Mouse (Mus musculus) liver, embryonic 14.5 days (tissue): Measurements from ENCODE around the gene Hrh3. TPM values are rescaled to one million over a fixed set of nuclear protein-coding genes. Genes with fewer than 3 reads are reported as not detected.

Source experiments
- ATAC-seq: fragments of 200-750 bp; cut with Nextera tagmentation; 2 replicates; pipeline ENCODE4 v1.8.0; 2017; ENCODE audit warnings: moderate number of reproducible peaks, mild to moderate bottlenecking, moderate library complexity; ENCODE audit not compliant: insufficient read depth
- DNase-seq, 3 experiments: peaks; one replicate each; pipeline ENCODE4 v3.0.0-alpha.2; 2012 to 2013; ENCODE audit warnings: low read depth in 3 of 3, low spot score in 3 of 3
- H3K27ac ChIP-seq: fragments of 300-500 bp; sonication (generic); 2 replicates; pipeline ENCODE4 v1.5.1; 2014; ENCODE audit warnings: moderate library complexity, mild to moderate bottlenecking, control low read depth, inconsistent platforms
- H3K27me3 ChIP-seq: fragments of 300-500 bp; sonication (generic); 2 replicates; pipeline ENCODE4 v1.6.1; 2014; ENCODE audit warnings: mild to moderate bottlenecking, low read length, moderate library complexity; ENCODE audit not compliant: control insufficient read depth, insufficient read depth
- H3K36me3 ChIP-seq: fragments of 300-500 bp; sonication (generic); replicated peaks from 2 replicates; pipeline ENCODE4 v1.6.1; 2014; ENCODE audit warnings: low read depth; ENCODE audit not compliant: control insufficient read depth, insufficient read depth
- H3K4me1 ChIP-seq, 2 experiments: fragments of 200-500 bp in 1 of 2; fragments of 300-500 bp in 1 of 2; sonication (generic) in 1 of 2; replicated peaks; 2 replicates each; pipeline ENCODE4 v1.6.1; 2012 to 2014; ENCODE audit warnings: antibody characterized with exemption in 1 of 2, inconsistent platforms in 1 of 2, low read length in 1 of 2; ENCODE audit not compliant: control insufficient read depth in 2 of 2, insufficient read depth in 2 of 2
- H3K4me2 ChIP-seq: fragments of 300-500 bp; sonication (generic); 2 replicates; pipeline ENCODE4 v1.6.1; 2014; ENCODE audit warnings: low read depth, mild to moderate bottlenecking, control low read depth, moderate library complexity
- H3K4me3 ChIP-seq, 2 experiments: fragments of 200-500 bp in 1 of 2; fragments of 300-500 bp in 1 of 2; sonication (generic) in 1 of 2; 2 replicates each; pipeline ENCODE4 v1.5.1; 2012 to 2014; ENCODE audit warnings: low read depth in 2 of 2, low read length in 2 of 2, mild to moderate bottlenecking in 2 of 2, control low read depth in 1 of 2, inconsistent platforms in 1 of 2, moderate library complexity in 1 of 2; ENCODE audit not compliant: insufficient read depth in 1 of 2
- H3K9ac ChIP-seq: fragments of 300-500 bp; sonication (generic); replicated peaks from 2 replicates; pipeline ENCODE4 v1.6.1; 2014; ENCODE audit warnings: mild to moderate bottlenecking, control low read depth, moderate library complexity
- H3K9me3 ChIP-seq: fragments of 300-500 bp; sonication (generic); 2 replicates; pipeline ENCODE4 v1.6.1; 2016; ENCODE audit warnings: low read length, mixed read lengths; ENCODE audit not compliant: control insufficient read depth
- CTCF ChIP-seq: IDR thresholded peaks from 2 replicates; pipeline ENCODE4 v1.5.1; 2016; ENCODE audit warnings: antibody characterized with exemption, low read depth, control low read depth
- EP300 ChIP-seq: IDR thresholded peaks from 2 replicates; pipeline ENCODE4 v1.6.1; 2016; ENCODE audit warnings: antibody characterized with exemption, low read depth
- WGBS: fragments of 180-500 bp; shearing (Covaris S2); extraction: QIAGEN DNeasy Blood & Tissue Kit; methylation state at CpG from one replicate; pipeline ENCODE4 v1.1.7; 2014; ENCODE audit not compliant: insufficient replicate concordance; 5-methylcytosine and 5-hydroxymethylcytosine counted together
- polyA plus RNA-seq, 2 experiments: library from polyadenylated mRNA; depleted of rRNA in 1 of 2; stranded (reverse) in 1 of 2; unstranded in 1 of 2; fragments of >200 nt; fragmentation: Nextera tagmentation in 1 of 2; extraction: Ambion mirVana in 1 of 2; gene quantifications; 2 replicates each; pipeline versions ENCODE4 v1.2.1 to v1.2.3; 2012 to 2014

Gene Hrh3
- polyA plus RNA-seq, 2 experiments = not detected

DNA sequence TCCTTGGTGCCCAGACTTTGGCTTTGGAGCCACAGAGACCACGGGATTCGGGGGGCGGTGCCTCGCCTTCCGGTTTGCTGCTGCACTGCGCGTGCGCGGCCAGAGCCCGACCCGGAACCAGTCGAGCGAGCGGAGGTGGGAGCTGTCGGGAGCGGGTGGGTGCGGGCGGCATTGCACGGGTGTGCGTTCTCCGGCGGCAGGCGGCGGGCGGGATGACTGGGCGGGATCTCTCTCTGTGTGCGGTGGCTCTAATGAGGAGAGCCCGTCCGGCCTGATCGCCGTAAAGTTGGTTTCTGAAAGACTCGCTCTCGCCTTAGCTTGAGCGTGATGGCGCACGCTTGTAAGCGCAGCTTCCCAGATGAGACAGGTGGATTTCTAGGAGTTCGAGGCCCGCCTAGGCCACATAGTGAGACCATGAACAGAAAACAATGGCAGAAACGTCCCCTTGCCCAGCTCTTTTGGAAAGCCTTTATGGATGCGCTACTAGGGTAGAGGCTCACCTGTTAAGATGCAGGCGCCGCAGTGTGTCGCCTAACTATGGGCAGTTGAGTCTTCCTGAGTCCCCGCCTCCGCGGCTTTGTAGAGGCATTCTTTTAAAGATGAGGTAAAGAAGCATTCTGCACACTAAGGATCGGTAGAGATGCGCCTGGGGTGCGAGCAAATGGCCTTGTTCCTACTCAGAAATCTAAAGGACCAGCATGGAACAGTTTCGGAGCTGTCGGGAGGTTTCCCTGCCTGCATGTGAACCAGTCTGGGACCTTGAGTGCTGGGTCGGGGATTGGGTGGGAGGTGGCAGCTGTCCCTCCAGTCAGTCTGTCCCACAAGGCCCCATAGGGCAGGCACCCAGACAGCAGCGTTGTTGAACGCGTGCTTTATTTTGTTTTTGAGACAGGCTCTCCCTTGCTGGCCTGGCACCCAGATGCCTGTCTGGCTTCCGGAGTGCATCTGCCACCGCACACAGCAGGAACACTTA is 33.5 kb downstream of the Hrh3 start, which contains the start of gene Mtg2:
Gene Mtg2, plus strand, starts transcription at position 108 of the 973 bp plus-strand sequence.
- Histone ChIP-seq H3K27ac (peak within 1 kb of the TSS; percentile 50), H3K9me3 (no peaks in the 10 kb centered on the region), H3K27me3 (no peaks in the 10 kb centered on the region), H3K4me2 (peak within 1 kb of the TSS; percentile 76), H3K36me3 (no peaks in the 10 kb centered on the region), H3K4me3 (peak within 1 kb of the TSS; percentile 78 to 90), H3K4me1 (peaks cover 3 to 4% of the 10 kb centered on the region in 2 experiments), H3K9ac (peak within 1 kb of the TSS; percentile 82)
- DNase-seq (peak; percentile 76 to 82 (median 77)), ATAC-seq (peak; percentile 94)
- TF ChIP-seq EP300 (no peak), CTCF (peak; percentile 10; the same call in 1 of the 2 replicates)
- 6% methylated on average over 58 of the region's 58 CpGs for WGBS

DNA sequence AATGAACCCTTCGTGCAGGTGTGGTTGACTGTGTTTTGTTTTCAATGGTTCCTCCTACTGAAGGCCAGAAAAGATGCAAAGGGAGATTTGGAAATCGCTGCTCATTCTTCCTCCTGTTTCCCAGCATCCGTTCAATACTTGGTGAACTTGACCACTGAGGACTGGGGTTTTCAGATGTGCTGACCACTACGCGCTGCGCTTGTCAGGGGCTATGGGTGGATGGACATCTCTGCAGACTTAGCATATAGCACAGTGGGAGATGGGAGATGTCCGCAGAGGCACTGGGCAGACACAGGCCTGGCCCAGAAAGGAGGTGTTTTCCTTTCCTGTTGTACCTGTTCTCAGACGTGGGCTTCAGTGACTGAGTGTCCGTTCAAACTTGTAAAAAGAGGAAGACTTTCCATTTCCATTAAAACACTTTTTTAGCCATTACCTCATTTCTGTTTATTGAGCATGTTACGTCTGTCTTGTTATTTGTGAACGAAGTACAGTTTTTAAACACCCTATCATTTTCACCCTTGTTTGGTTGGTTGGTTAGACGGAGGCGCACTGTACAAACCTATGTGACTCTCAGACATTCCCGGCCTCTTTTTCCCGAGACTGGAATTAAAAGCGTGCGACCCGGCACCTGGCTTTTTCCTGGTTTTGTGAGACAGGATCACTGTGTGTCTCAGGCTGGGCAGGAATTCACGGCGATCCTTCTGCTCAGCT is 34.4 kb downstream of the Hrh3 start:
- WGBS = 28% methylated on average over 20 of the region's 20 CpGs
- TF ChIP-seq CTCF = no peak
- no peak for TF ChIP-seq EP300

DNA sequence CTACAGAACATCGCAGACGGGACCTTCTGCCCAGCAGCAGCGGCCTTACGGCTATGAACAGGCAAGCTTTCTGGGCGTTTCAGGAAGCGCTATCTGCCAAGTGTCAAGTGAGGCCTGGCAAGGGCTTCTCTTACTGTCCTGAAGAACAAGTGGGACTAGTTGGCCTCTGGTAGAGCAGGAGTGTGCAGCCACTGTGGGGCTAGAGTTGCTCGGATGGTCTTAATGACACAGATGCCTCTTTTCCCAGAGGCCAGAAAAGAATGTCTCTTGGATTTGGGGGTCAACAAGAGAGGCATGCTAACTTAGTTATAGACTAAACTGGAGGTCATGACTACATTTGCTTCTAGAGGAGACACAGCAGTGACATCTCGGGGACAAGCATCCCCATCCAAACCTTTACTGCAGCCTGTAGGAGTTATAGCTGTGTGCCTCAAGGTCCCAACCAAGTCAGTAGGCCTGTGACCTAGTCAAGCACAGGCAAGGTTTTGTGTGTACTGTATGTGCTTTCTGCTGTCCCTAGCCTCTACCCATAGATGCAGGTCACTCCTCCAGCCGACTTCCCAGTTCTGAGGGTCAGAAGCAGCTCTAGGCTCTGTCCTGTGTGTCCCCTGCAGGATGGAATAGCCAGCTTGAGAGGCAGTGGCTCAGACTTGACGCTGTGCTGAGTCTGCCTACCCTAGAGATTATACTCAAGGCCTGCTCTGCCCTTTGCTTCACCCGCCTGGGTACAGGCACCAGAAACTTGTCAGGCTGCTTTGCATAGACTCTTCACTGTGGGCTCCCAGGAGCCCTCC is 40.8 kb downstream of the Hrh3 start:
- WGBS = 76% methylated on average over 11 of the region's 11 CpGs
- no peak overlapping the region for H3K4me2 ChIP-seq

More for the DNA sequence above, 34.4 kb downstream of the Hrh3 start:
- Histone ChIP-seq H3K4me3 (peak overlapping the region; percentile 78 to 90), H3K36me3 (no peaks in the 10 kb centered on the region), H3K9ac (peak overlapping the region; percentile 82), H3K4me2 (peak overlapping the region; percentile 76), H3K4me1 (peaks cover 3 to 4% of the 10 kb centered on the region in 2 experiments), H3K27ac (no peak overlapping the region), H3K9me3 (no peaks in the 10 kb centered on the region), H3K27me3 (no peaks in the 10 kb centered on the region)
- DNase-seq = no peak
- peak; percentile 61 for ATAC-seq

GRCm38 (mm10) chr2:180053001-180053400 is 51.3 kb downstream of the Hrh3 start:
- WGBS = 85% methylated on average over 9 of the region's 9 CpGs
- no peak for ATAC-seq

More for the DNA sequence above, 40.8 kb downstream of the Hrh3 start:
- Histone ChIP-seq H3K4me3 (no peak overlapping the region), H3K27me3 (no peaks in the 10 kb centered on the region), H3K27ac (no peak overlapping the region), H3K36me3 (no peaks in the 10 kb centered on the region), H3K9ac (no peak overlapping the region), H3K4me1 (no peaks in the 10 kb centered on the region), H3K9me3 (no peaks in the 10 kb centered on the region)
- no peak for ATAC-seq
- TF ChIP-seq EP300 = no peak
- no peak for TF ChIP-seq CTCF
- no peak for DNase-seq

More at GRCm38 (mm10) chr2:180053001-180053400, 51.3 kb downstream of the Hrh3 start:
- no peak for DNase-seq
- no peaks in the 10 kb centered on the region for H3K4me1 ChIP-seq
- TF ChIP-seq CTCF = no peak
- TF ChIP-seq EP300 = no peak
- H3K36me3 ChIP-seq = no peaks in the 10 kb centered on the region
- H3K9ac ChIP-seq = no peak overlapping the region
- no peak overlapping the region for H3K4me2 ChIP-seq
- no peak overlapping the region for H3K4me3 ChIP-seq
- no peaks in the 10 kb centered on the region for H3K27me3 ChIP-seq
- H3K27ac ChIP-seq = no peak overlapping the region
- H3K9me3 ChIP-seq = no peaks in the 10 kb centered on the region
